Comparison of ENCODE assay signal across 24 mouse cellular contexts in genomic region chr8:110831956-110832355, GRCm38 (mm10). TPM values are rescaled to one million over a fixed set of nuclear protein-coding genes. Genes with fewer than 3 reads are reported as not detected.
A peak's percentile ranks its signal among the peaks of the same experiment; 100 is the strongest.
DNase-seq lines count a peak whose midpoint lies in the region; ATAC-seq and TF ChIP-seq lines count a peak whose summit lies in the region.
"Had no signal": no experiment of that assay in that cellular context is flagged by ENCODE, and none has a peak within 500 bp of the region (broad histone marks: within the 10 kb centered on the region; RNA-seq: fewer than 3 reads in every experiment).

No protein-coding gene starts in this region.

- no peaks in the 10 kb centered on the region for H3K4me1 ChIP-seq in heart, embryonic 12.5 days (replicated peaks)
- H3K4me1 ChIP-seq in midbrain, embryonic 11.5 days (ENCODE audit: control insufficient read depth, insufficient read depth, low read length): no peaks in the 10 kb centered on the region
- no peaks in the 10 kb centered on the region for H3K4me1 ChIP-seq in midbrain, embryonic 14.5 days (ENCODE audit: control insufficient read depth, insufficient read depth, low read length)
- peaks cover 20% of the 10 kb centered on the region for H3K4me1 ChIP-seq in embryonic fibroblast, embryonic 13.5 days (ENCODE audit: control insufficient read depth, insufficient read depth, low read length)
- no peaks in the 10 kb centered on the region for H3K4me1 ChIP-seq in forebrain, embryonic 15.5 days
- H3K4me1 ChIP-seq: heart, embryonic 13.5 days had no signal

- no peak overlapping the region for H3K27ac ChIP-seq in heart, embryonic 12.5 days (ENCODE audit: poor library complexity, severe bottlenecking)
- no peak overlapping the region for H3K27ac ChIP-seq in midbrain, embryonic 11.5 days (ENCODE audit: low read depth, low read length)
- no peak overlapping the region for H3K27ac ChIP-seq in midbrain, embryonic 14.5 days (replicated peaks; ENCODE audit: low read depth, low read length)
- peak overlapping the region; percentile 45 for H3K27ac ChIP-seq in embryonic fibroblast, embryonic 13.5 days (ENCODE audit: insufficient read depth, low read length)
- H3K27ac ChIP-seq in forebrain, embryonic 15.5 days (replicated peaks): no peak overlapping the region
- H3K27ac ChIP-seq: gastrocnemius, adult 2 months; heart, embryonic 13.5 days; hindbrain, embryonic 14.5 days; hindbrain, postnatal 0 days had no signal

- WGBS in heart, embryonic 12.5 days: 89% methylated on average over 3 of the region's 3 CpGs
- 96% methylated on average over 3 of the region's 3 CpGs for WGBS in midbrain, embryonic 11.5 days
- WGBS in midbrain, embryonic 14.5 days: 95% methylated on average over 3 of the region's 3 CpGs
- WGBS in forebrain, embryonic 15.5 days: 90% methylated on average over 3 of the region's 3 CpGs

- H3K4me2 ChIP-seq in heart, embryonic 12.5 days: no peak overlapping the region
- no peak overlapping the region for H3K4me2 ChIP-seq in midbrain, embryonic 11.5 days
- no peak overlapping the region for H3K4me2 ChIP-seq in midbrain, embryonic 14.5 days (ENCODE audit: low read length)
- no peak overlapping the region for H3K4me2 ChIP-seq in forebrain, embryonic 15.5 days (replicated peaks)
- H3K4me2 ChIP-seq: heart, embryonic 13.5 days; hindbrain, embryonic 14.5 days had no signal

- no peaks in the 10 kb centered on the region for H3K9me3 ChIP-seq in heart, embryonic 12.5 days (replicated peaks)
- no peaks in the 10 kb centered on the region for H3K9me3 ChIP-seq in midbrain, embryonic 11.5 days (ENCODE audit: control insufficient read depth, low read length)
- H3K9me3 ChIP-seq in midbrain, embryonic 14.5 days (ENCODE audit: control insufficient read depth, low read length): no peaks in the 10 kb centered on the region
- H3K9me3 ChIP-seq in forebrain, embryonic 15.5 days: no peaks in the 10 kb centered on the region
- H3K9me3 ChIP-seq: heart, embryonic 13.5 days had no signal

- no peak overlapping the region for H3K4me3 ChIP-seq in heart, embryonic 12.5 days
- no peak overlapping the region for H3K4me3 ChIP-seq in midbrain, embryonic 11.5 days (ENCODE audit: low read depth, low read length)
- H3K4me3 ChIP-seq in midbrain, embryonic 14.5 days (replicated peaks; ENCODE audit: low read depth, low read length): no peak overlapping the region
- no peak overlapping the region for H3K4me3 ChIP-seq in embryonic fibroblast, embryonic 13.5 days (ENCODE audit: insufficient read depth, low read length)
- no peak overlapping the region for H3K4me3 ChIP-seq in forebrain, embryonic 15.5 days
- H3K4me3 ChIP-seq: gastrocnemius, adult 2 months; heart, embryonic 13.5 days had no signal

- DNase-seq in heart, adult 11 months: peak; percentile 50
- DNase-seq in midbrain, embryonic 11.5 days (ENCODE audit: low spot score, missing footprints): peak; percentile 83
- no peak for DNase-seq in midbrain, embryonic 14.5 days
- DNase-seq: adrenal gland, postnatal 10 days; adrenal gland, postnatal 36 days; B cell, adult 2 months; cerebellum, adult 18-20 months; cerebellum, adult 9-10 months; cerebellum, postnatal 14 days; gastrocnemius, adult 2 months; gastrocnemius, postnatal 14 days; heart, adult 18-20 months; heart, postnatal 14 days; heart, postnatal 4 days had no signal

- ATAC-seq in heart, embryonic 12.5 days (ENCODE audit: insufficient number of reproducible peaks, low FRiP score): no peak
- no peak for ATAC-seq in midbrain, embryonic 11.5 days (ENCODE audit: low FRiP score)
- no peak for ATAC-seq in midbrain, embryonic 14.5 days (ENCODE audit: low FRiP score, low TSS enrichment)
- ATAC-seq in forebrain, embryonic 15.5 days (replicated peaks): no peak
- ATAC-seq: forebrain, embryonic 16.5 days; hindbrain, postnatal 0 days; inflammation-experienced regulatory T-cells, adult 6 months; intestine, embryonic 16.5 days had no signal

- no peak overlapping the region for H3K9ac ChIP-seq in heart, embryonic 12.5 days
- H3K9ac ChIP-seq in midbrain, embryonic 11.5 days (ENCODE audit: low read length): no peak overlapping the region
- H3K9ac ChIP-seq in midbrain, embryonic 14.5 days (replicated peaks; ENCODE audit: low read length): no peak overlapping the region
- no peak overlapping the region for H3K9ac ChIP-seq in forebrain, embryonic 15.5 days (replicated peaks)
- H3K9ac ChIP-seq: heart, embryonic 13.5 days; hindbrain, embryonic 14.5 days had no signal

- no peaks in the 10 kb centered on the region for H3K27me3 ChIP-seq in heart, embryonic 12.5 days (replicated peaks)
- H3K27me3 ChIP-seq in midbrain, embryonic 11.5 days (ENCODE audit: control insufficient read depth, insufficient read depth, low read length): no peaks in the 10 kb centered on the region
- H3K27me3 ChIP-seq in midbrain, embryonic 14.5 days (ENCODE audit: control insufficient read depth, insufficient read depth, low read length): no peaks in the 10 kb centered on the region
- no peaks in the 10 kb centered on the region for H3K27me3 ChIP-seq in forebrain, embryonic 15.5 days
- H3K27me3 ChIP-seq: CH12.LX; heart, embryonic 13.5 days had no signal

- TF ChIP-seq CTCF in embryonic fibroblast, embryonic 13.5 days (IDR thresholded peaks at IDR 0.05; ENCODE audit: borderline replicate concordance, insufficient read depth, low read length): no peak

- peaks cover 90% of the 10 kb centered on the region for H3K36me3 ChIP-seq in heart, embryonic 12.5 days
- H3K36me3 ChIP-seq in midbrain, embryonic 11.5 days (ENCODE audit: control insufficient read depth, insufficient read depth, low read length): peaks cover 45% of the 10 kb centered on the region
- peaks cover 96% of the 10 kb centered on the region for H3K36me3 ChIP-seq in midbrain, embryonic 14.5 days (ENCODE audit: control insufficient read depth, insufficient read depth, low read length)
- peaks cover 93% of the 10 kb centered on the region for H3K36me3 ChIP-seq in forebrain, embryonic 15.5 days

- no peak for TF ChIP-seq POLR2A in embryonic fibroblast, embryonic 13.5 days (IDR thresholded peaks at IDR 0.05; ENCODE audit: low read depth, low read length)

RNA-seq across cellular contexts. Expression of gene Cog4, which starts 14.4 kb away (rescaled TPM):
- 65.2 and 65.7 TPM in 2 replicates for polyA plus RNA-seq in heart, embryonic 12.5 days (2016; fragmentation: Nextera tagmentation; extraction: Ambion mirVana)
- polyA plus RNA-seq in midbrain, embryonic 11.5 days (2014; fragmentation: Nextera tagmentation; extraction: Ambion mirVana): 65.3 and 70.0 TPM in 2 replicates
- polyA plus RNA-seq in midbrain, embryonic 14.5 days (2014; fragmentation: Nextera tagmentation; extraction: Ambion mirVana): 53.2 and 70.0 TPM in 2 replicates
- 44.9 and 49.1 TPM in 2 replicates for polyA plus RNA-seq in embryonic fibroblast, embryonic 13.5 days (2011; ENCODE audit: insufficient read length, low read depth, missing spikeins)
- polyA plus RNA-seq in forebrain, embryonic 15.5 days (2015; fragmentation: Nextera tagmentation; extraction: Ambion mirVana): 67.1 and 70.0 TPM in 2 replicates

RNA-seq across cellular contexts. Expression of gene Sf3b3, which starts 14.6 kb away (rescaled TPM):
- 106 and 110 TPM in 2 replicates for polyA plus RNA-seq in heart, embryonic 12.5 days (2016; fragmentation: Nextera tagmentation; extraction: Ambion mirVana)
- 203 and 205 TPM in 2 replicates for polyA plus RNA-seq in midbrain, embryonic 11.5 days (2014; fragmentation: Nextera tagmentation; extraction: Ambion mirVana)
- 72.3 and 114 TPM in 2 replicates for polyA plus RNA-seq in midbrain, embryonic 14.5 days (2014; fragmentation: Nextera tagmentation; extraction: Ambion mirVana)
- polyA plus RNA-seq in embryonic fibroblast, embryonic 13.5 days (2011; ENCODE audit: insufficient read length, low read depth, missing spikeins): 113 and 124 TPM in 2 replicates
- polyA plus RNA-seq in forebrain, embryonic 15.5 days (2015; fragmentation: Nextera tagmentation; extraction: Ambion mirVana): 121 TPM in 2 replicates

RNA-seq across cellular contexts. Expression of gene Il34, which starts 26.2 kb away (rescaled TPM):
- 0.13 and 0.32 TPM in 2 replicates for polyA plus RNA-seq in heart, embryonic 12.5 days (2016; fragmentation: Nextera tagmentation; extraction: Ambion mirVana)
- polyA plus RNA-seq in midbrain, embryonic 11.5 days (2014; fragmentation: Nextera tagmentation; extraction: Ambion mirVana): 0.38 and 0.81 TPM in 2 replicates
- polyA plus RNA-seq in midbrain, embryonic 14.5 days (2014; fragmentation: Nextera tagmentation; extraction: Ambion mirVana): 0.34 and 3.9 TPM in 2 replicates
- 2.7 and 5.0 TPM in 2 replicates for polyA plus RNA-seq in embryonic fibroblast, embryonic 13.5 days (2011; ENCODE audit: insufficient read length, low read depth, missing spikeins)
- 2.5 and 3.4 TPM in 2 replicates for polyA plus RNA-seq in forebrain, embryonic 15.5 days (2015; fragmentation: Nextera tagmentation; extraction: Ambion mirVana)
- polyA plus RNA-seq: inflammation-experienced regulatory T-cells, adult 6 months had no signal
